Mouse (Mus musculus): ENCODE measurements at regions not wholly inside any gene's neighbourhood (a gene's known extent, or its start where the extent isn't known, plus 50 kb on each side); places are given as distances from the start of the nearest gene placed in this dataset.

- Histone ChIP-seq H3K4me3 (ENCODE audit: insufficient read depth in 1 of 2, low read depth in 1 of 2, low read length in 2 of 2, poor library complexity in 1 of 2, severe bottlenecking in 1 of 2) (no peak overlapping the region), H3K36me3 (ENCODE audit: control insufficient read depth, insufficient read depth, low read length, poor library complexity, severe bottlenecking) (no peaks in the 10 kb centered on the region), H3K4me1 (ENCODE audit: control insufficient read depth in 2 of 2, insufficient read depth in 2 of 2, low read length in 2 of 2, poor library complexity in 1 of 2) (no peaks in the 10 kb centered on the region), H3K9me3 (ENCODE audit: control insufficient read depth, insufficient read depth, low read depth, low read length) (no peaks in the 10 kb centered on the region), H3K27ac (ENCODE audit: insufficient read depth, low read depth, low read length, poor library complexity, severe bottlenecking) (no peak overlapping the region), H3K9ac (ENCODE audit: insufficient read depth, low read depth, low read length, poor library complexity, severe bottlenecking) (no peak overlapping the region)
- in situ Hi-C loops (cut with MboI; ENCODE audit: low sequenced_read_pairs in 2 of 2, unreplicated experiment in 2 of 2) = no loop called here
- no peak for TF ChIP-seq CHD2 (IDR thresholded peaks at IDR 0.05; ENCODE audit: low read depth, low read length)
- no peak for TF ChIP-seq HCFC1 (IDR thresholded peaks at IDR 0.05; ENCODE audit: borderline replicate concordance, insufficient read depth, low read length)
- no peak for TF ChIP-seq ZNF384 (IDR thresholded peaks at IDR 0.05; ENCODE audit: low read depth, low read length)
- TF ChIP-seq MAFK (IDR thresholded peaks at IDR 0.05; ENCODE audit: insufficient read depth, low read depth, low read length) = no peak
- no peak for TF ChIP-seq ZC3H11A (IDR thresholded peaks at IDR 0.05; ENCODE audit: borderline replicate concordance, low read depth, low read length)
- no peak for DNase-seq (ENCODE audit: low read depth, low spot score)
Measured at GRCm38 (mm10) chr10:27880867-27881266, 193.8 kb upstream of the Ptprk start.

GRCm38 (mm10) chr10:27891778-27892512 lies 182.7 kb upstream of the Ptprk start:
- in situ Hi-C loops (cut with MboI; ENCODE audit: low sequenced_read_pairs in 2 of 2, unreplicated experiment in 2 of 2) = no loop called here
- Histone ChIP-seq H3K4me3 (ENCODE audit: insufficient read depth in 1 of 2, low read depth in 1 of 2, low read length in 2 of 2, poor library complexity in 1 of 2, severe bottlenecking in 1 of 2) (no peak overlapping the region), H3K4me1 (ENCODE audit: control insufficient read depth in 2 of 2, insufficient read depth in 2 of 2, low read length in 2 of 2, poor library complexity in 1 of 2) (no peaks in the 10 kb centered on the region), H3K9ac (ENCODE audit: insufficient read depth, low read depth, low read length, poor library complexity, severe bottlenecking) (no peak overlapping the region), H3K36me3 (ENCODE audit: control insufficient read depth, insufficient read depth, low read length, poor library complexity, severe bottlenecking) (no peaks in the 10 kb centered on the region), H3K27ac (ENCODE audit: insufficient read depth, low read depth, low read length, poor library complexity, severe bottlenecking) (no peak overlapping the region), H3K9me3 (ENCODE audit: control insufficient read depth, insufficient read depth, low read depth, low read length) (no peaks in the 10 kb centered on the region)
- no peak for DNase-seq (ENCODE audit: low read depth, low spot score)
- TF ChIP-seq HCFC1 (IDR thresholded peaks at IDR 0.05; ENCODE audit: borderline replicate concordance, insufficient read depth, low read length) (no peak), ZC3H11A (IDR thresholded peaks at IDR 0.05; ENCODE audit: borderline replicate concordance, low read depth, low read length) (no peak), ZNF384 (IDR thresholded peaks at IDR 0.05; ENCODE audit: low read depth, low read length) (no peak), MAFK (IDR thresholded peaks at IDR 0.05; ENCODE audit: insufficient read depth, low read depth, low read length) (no peak), CHD2 (IDR thresholded peaks at IDR 0.05; ENCODE audit: low read depth, low read length) (no peak)

- DNase-seq (ENCODE audit: low read depth, low spot score) = no peak
- no peak overlapping the region for H3K9ac ChIP-seq (ENCODE audit: insufficient read depth, low read depth, low read length, poor library complexity, severe bottlenecking)
- TF ChIP-seq CHD2 (IDR thresholded peaks at IDR 0.05; ENCODE audit: low read depth, low read length) (no peak), MAFK (IDR thresholded peaks at IDR 0.05; ENCODE audit: insufficient read depth, low read depth, low read length) (no peak), ZNF384 (IDR thresholded peaks at IDR 0.05; ENCODE audit: low read depth, low read length) (no peak), HCFC1 (IDR thresholded peaks at IDR 0.05; ENCODE audit: borderline replicate concordance, insufficient read depth, low read length) (no peak), ZC3H11A (IDR thresholded peaks at IDR 0.05; ENCODE audit: borderline replicate concordance, low read depth, low read length) (no peak)
- H3K4me3 ChIP-seq (ENCODE audit: insufficient read depth in 1 of 2, low read depth in 1 of 2, low read length in 2 of 2, poor library complexity in 1 of 2, severe bottlenecking in 1 of 2) = no peak overlapping the region
- no peaks in the 10 kb centered on the region for H3K36me3 ChIP-seq (ENCODE audit: control insufficient read depth, insufficient read depth, low read length, poor library complexity, severe bottlenecking)
- no peaks in the 10 kb centered on the region for H3K9me3 ChIP-seq (ENCODE audit: control insufficient read depth, insufficient read depth, low read depth, low read length)
- no peak overlapping the region for H3K27ac ChIP-seq (ENCODE audit: insufficient read depth, low read depth, low read length, poor library complexity, severe bottlenecking)
- in situ Hi-C loops (cut with MboI; ENCODE audit: low sequenced_read_pairs in 2 of 2, unreplicated experiment in 2 of 2) = no loop called here
- no peaks in the 10 kb centered on the region for H3K4me1 ChIP-seq (ENCODE audit: control insufficient read depth in 2 of 2, insufficient read depth in 2 of 2, low read length in 2 of 2, poor library complexity in 1 of 2)
Measured at GRCm38 (mm10) chr10:27916406-27916805, 158.2 kb upstream of the Ptprk start.

GRCm38 (mm10) chr10:27927266-27927665 lies 147.4 kb upstream of the Ptprk start:
- in situ Hi-C loops (cut with MboI; ENCODE audit: low sequenced_read_pairs in 2 of 2, unreplicated experiment in 2 of 2) = no loop called here
- H3K9me3 ChIP-seq (ENCODE audit: control insufficient read depth, insufficient read depth, low read depth, low read length) = no peaks in the 10 kb centered on the region
- no peak overlapping the region for H3K4me3 ChIP-seq (ENCODE audit: insufficient read depth in 1 of 2, low read depth in 1 of 2, low read length in 2 of 2, poor library complexity in 1 of 2, severe bottlenecking in 1 of 2)
- H3K27ac ChIP-seq (ENCODE audit: insufficient read depth, low read depth, low read length, poor library complexity, severe bottlenecking) = no peak overlapping the region
- TF ChIP-seq ZC3H11A (IDR thresholded peaks at IDR 0.05; ENCODE audit: borderline replicate concordance, low read depth, low read length) (no peak), ZNF384 (IDR thresholded peaks at IDR 0.05; ENCODE audit: low read depth, low read length) (no peak), MAFK (IDR thresholded peaks at IDR 0.05; ENCODE audit: insufficient read depth, low read depth, low read length) (no peak), CHD2 (IDR thresholded peaks at IDR 0.05; ENCODE audit: low read depth, low read length) (no peak), HCFC1 (IDR thresholded peaks at IDR 0.05; ENCODE audit: borderline replicate concordance, insufficient read depth, low read length) (no peak)
- DNase-seq (ENCODE audit: low read depth, low spot score) = no peak
- H3K4me1 ChIP-seq (ENCODE audit: control insufficient read depth in 2 of 2, insufficient read depth in 2 of 2, low read length in 2 of 2, poor library complexity in 1 of 2) = no peaks in the 10 kb centered on the region
- no peaks in the 10 kb centered on the region for H3K36me3 ChIP-seq (ENCODE audit: control insufficient read depth, insufficient read depth, low read length, poor library complexity, severe bottlenecking)
- H3K9ac ChIP-seq (ENCODE audit: insufficient read depth, low read depth, low read length, poor library complexity, severe bottlenecking) = no peak overlapping the region
